Mouse (Mus musculus) limb, embryonic 11.5 days (tissue): ENCODE results near the gene Slc25a1. TPM values are rescaled to one million over a fixed set of nuclear protein-coding genes. Genes with fewer than 3 reads are reported as not detected.

ENCODE experiments used
- ATAC-seq: fragments of 200-750 bp; cut with Nextera tagmentation; 2 replicates; pipeline ENCODE4 v1.8.0; 2017; ENCODE audit warnings: low read depth; ENCODE audit not compliant: insufficient number of reproducible peaks, low FRiP score, low TSS enrichment
- DNase-seq: peaks from one replicate; pipeline ENCODE4 v3.0.0-alpha.2; 2015; ENCODE audit warnings: low spot score
- H3K27ac ChIP-seq: fragments of 300-500 bp; sonication (generic); replicated peaks from 2 replicates; pipeline ENCODE4 v1.5.1; 2014; ENCODE audit warnings: low read depth, mild to moderate bottlenecking, low read length
- H3K27me3 ChIP-seq: fragments of 300-500 bp; sonication (generic); 2 replicates; pipeline ENCODE4 v1.6.1; 2014; ENCODE audit warnings: mild to moderate bottlenecking, low read length, mixed read lengths; ENCODE audit not compliant: control insufficient read depth, insufficient read depth
- H3K36me3 ChIP-seq: fragments of 300-500 bp; sonication (generic); 2 replicates; pipeline ENCODE4 v1.6.1; 2014; ENCODE audit warnings: mild to moderate bottlenecking, low read length, moderate library complexity, mixed read lengths; ENCODE audit not compliant: control insufficient read depth, insufficient read depth
- H3K4me1 ChIP-seq: fragments of 300-500 bp; sonication (generic); 2 replicates; pipeline ENCODE4 v1.6.1; 2014; ENCODE audit warnings: low read length, mixed read lengths; ENCODE audit not compliant: control insufficient read depth, insufficient read depth
- H3K4me2 ChIP-seq: fragments of 300-500 bp; sonication (generic); 2 replicates; pipeline ENCODE4 v1.6.1; 2014; ENCODE audit warnings: low read depth, mild to moderate bottlenecking, moderate library complexity; ENCODE audit not compliant: severe bottlenecking
- H3K4me3 ChIP-seq: fragments of 300-500 bp; sonication (generic); 2 replicates; pipeline ENCODE4 v1.5.1; 2014; ENCODE audit warnings: low read depth, low read length
- H3K9ac ChIP-seq: fragments of 300-500 bp; sonication (generic); 2 replicates; pipeline ENCODE4 v1.6.1; 2014; ENCODE audit warnings: mild to moderate bottlenecking, low read length
- H3K9me3 ChIP-seq: fragments of 300-500 bp; sonication (generic); 2 replicates; pipeline ENCODE4 v1.6.1; 2016; ENCODE audit warnings: low read length; ENCODE audit not compliant: control insufficient read depth
- WGBS: fragments of 180-500 bp; shearing (Covaris S2); extraction: QIAGEN DNeasy Blood & Tissue Kit; methylation state at CpG from one replicate; pipeline ENCODE4 v1.1.7; 2014; 5-methylcytosine and 5-hydroxymethylcytosine counted together
- polyA plus RNA-seq: library from polyadenylated mRNA; unstranded; fragments of >200 nt; fragmentation: Nextera tagmentation; extraction: Ambion mirVana; gene quantifications from 2 replicates; pipeline ENCODE4 v1.2.1, GENCODE M21; 2014

Gene Slc25a1
- polyA plus RNA-seq, 1 experiment from 2014 or later: 74.5 TPM

DNA sequence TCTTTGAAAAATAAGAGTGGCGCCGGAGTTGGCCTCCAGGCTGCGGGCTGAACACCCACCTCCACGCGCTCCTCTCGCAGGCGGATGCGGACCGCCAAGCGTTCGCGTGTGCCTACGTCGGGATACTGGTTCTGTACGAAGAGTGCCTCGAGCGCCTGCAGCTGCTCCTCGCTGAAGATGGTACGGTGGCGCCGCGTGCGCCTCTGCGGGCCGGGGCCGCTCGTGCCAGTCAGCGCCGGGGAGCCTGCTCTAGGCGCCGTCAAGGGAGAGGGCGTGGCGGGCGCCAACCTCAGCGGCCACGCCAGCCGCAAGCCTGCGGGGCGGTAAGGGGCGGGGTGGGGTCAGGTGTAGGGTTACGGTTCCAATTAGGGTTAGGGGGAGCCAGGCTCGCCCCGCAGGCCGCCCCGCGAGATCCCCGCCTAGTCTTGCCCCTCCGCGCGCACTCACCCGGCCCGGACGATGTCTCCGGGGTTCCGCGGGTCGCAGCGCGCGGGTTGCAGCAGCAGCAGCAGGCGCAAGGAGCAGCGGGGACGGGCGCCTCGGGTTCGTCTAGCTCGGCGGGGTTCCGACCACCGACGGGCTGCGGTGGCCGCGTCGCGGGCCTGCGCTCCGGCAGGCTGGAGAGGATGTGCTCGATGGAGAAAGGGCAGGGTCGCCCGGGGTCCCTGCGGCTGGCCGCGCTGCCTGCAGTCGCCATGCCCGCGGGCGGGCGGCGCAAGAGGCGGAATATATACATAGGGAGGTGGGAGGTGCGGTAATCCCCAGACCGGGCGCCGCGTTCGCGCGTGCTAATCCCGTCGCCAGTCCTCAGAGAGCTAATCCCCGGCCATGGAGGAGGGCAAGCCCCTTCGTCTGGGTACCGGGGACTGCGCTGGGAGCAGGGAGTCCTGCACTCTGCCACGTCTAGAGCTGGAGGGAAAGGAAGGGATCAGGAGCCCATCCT, 13.4 kb downstream of the Slc25a1 start, which contains the start of gene Gsc2:
TSS of gene Gsc2 (minus strand) at position 753 of the 943 bp plus-strand sequence.
- WGBS: under 1% methylated on average over 97 of the region's 106 CpGs
- Histone ChIP-seq H3K4me2 (peak within 1 kb of the TSS; percentile 53), H3K36me3 (no peaks in the 10 kb centered on the region), H3K4me1 (peaks cover 13% of the 10 kb centered on the region), H3K27ac (no peak within 1 kb of the TSS), H3K4me3 (peak within 1 kb of the TSS; percentile 32), H3K9me3 (no peaks in the 10 kb centered on the region), H3K9ac (no peak within 1 kb of the TSS), H3K27me3 (peaks cover 52% of the 10 kb centered on the region)
- ATAC-seq: no peak
- DNase-seq: peak; percentile 58

DNA sequence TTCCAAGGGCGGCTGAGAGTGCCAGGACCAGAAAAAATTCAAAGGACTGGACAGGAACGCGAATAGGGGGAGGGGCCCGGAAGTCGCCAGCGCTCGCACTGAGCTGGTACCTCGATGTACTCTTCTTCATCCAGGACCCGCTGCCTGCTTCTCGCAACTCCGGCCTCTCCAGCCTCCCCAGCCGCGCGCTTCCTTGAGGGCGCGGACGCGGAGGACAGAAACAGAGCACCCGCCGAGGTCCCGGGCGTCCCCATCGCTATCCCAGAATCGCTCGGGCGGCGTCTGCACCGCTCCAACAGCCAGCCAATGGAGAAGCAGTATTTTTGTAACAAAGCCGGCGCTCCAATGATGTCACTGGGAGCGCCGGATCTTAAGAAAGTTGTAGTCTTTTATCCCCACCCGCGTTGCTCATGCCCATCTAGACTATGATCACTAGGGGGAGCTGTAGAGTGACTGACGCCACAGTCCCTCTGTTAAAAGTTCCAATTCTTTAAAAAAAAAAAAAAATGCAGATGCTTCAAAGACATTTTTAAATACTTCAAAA, 16.9 kb downstream of the Slc25a1 start, which contains the start of gene Ess2:
TSS of gene Ess2 (minus strand) at position 297 of the 544 bp plus-strand sequence.
- DNase-seq (peak; percentile 92), ATAC-seq (peak; percentile 90)
- Histone ChIP-seq H3K4me1 (peaks cover 13% of the 10 kb centered on the region), H3K4me3 (peak within 1 kb of the TSS; percentile 70), H3K27me3 (peaks cover 40% of the 10 kb centered on the region), H3K4me2 (peak within 1 kb of the TSS; percentile 93), H3K9ac (peak within 1 kb of the TSS; percentile 76), H3K9me3 (no peaks in the 10 kb centered on the region), H3K27ac (no peak within 1 kb of the TSS), H3K36me3 (peaks cover 9% of the 10 kb centered on the region)
- under 1% methylated on average over 35 of the region's 35 CpGs for WGBS

DNA sequence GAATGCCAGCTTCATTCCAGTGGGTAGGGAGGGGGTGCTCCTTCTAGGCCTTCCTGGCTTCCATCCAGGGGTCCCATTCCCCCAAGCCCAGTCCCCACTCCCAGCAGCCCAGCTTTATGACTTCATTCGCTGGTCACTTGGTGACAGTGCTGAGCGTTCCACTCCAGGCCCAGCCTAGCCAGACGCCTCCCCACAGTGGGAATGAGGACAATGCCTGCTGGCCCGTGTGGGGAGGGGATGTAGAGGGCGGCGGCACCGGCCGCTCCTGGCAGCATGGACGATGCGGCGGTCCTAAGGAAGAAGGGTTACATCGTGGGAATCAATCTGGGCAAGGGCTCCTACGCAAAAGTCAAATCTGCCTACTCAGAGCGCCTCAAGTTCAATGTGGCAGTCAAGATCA, 29.6 kb downstream of the Slc25a1 start, which contains the start of the genes Dgcr2 and Tssk2:
TSS of gene Dgcr2 (minus strand) at position 101 of the 400 bp plus-strand sequence.
TSS of gene Tssk2 (plus strand) at position 176 of the 400 bp plus-strand sequence.
- ATAC-seq: no peak
- H3K27ac ChIP-seq: no peak within 1 kb of the TSS
- H3K36me3 ChIP-seq: peaks cover 19% of the 10 kb centered on the region
- H3K4me1 ChIP-seq: no peaks in the 10 kb centered on the region
- no peak within 1 kb of the TSS for H3K9ac ChIP-seq
- WGBS: 93% methylated on average over 14 of the region's 14 CpGs
- H3K4me2 ChIP-seq: no peak within 1 kb of the TSS
- H3K4me3 ChIP-seq: no peak within 1 kb of the TSS
- H3K27me3 ChIP-seq: no peaks in the 10 kb centered on the region
- no peak for DNase-seq
- H3K9me3 ChIP-seq: no peaks in the 10 kb centered on the region

DNA sequence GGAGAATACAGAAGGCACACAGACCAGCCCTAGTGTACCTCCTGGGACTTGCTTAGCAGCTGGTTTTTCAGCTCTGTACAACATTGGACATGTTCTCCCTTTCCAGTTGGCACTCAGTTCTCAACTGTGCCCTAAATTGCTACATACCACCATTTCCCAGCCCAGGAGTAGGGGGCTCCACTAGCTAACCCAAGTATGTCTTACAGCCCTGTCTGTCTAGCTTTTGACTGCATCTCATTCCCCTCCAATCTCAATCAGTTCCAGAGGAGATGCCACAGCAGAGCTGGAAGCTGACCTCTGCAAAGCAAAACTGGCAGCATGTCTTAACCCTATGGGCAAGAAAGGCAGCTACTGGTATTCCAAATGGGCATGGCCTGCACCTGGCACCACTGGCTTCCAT, 31.9 kb downstream of the Slc25a1 start:
- Histone ChIP-seq H3K4me2 (no peak overlapping the region), H3K36me3 (peaks cover 2% of the 10 kb centered on the region; the same call in 1 of the 2 replicates), H3K4me1 (0 out of 2 replicates have a peak, but pooled peaks cover 3% of the 10 kb centered on the region), H3K9ac (no peak overlapping the region), H3K27ac (no peak overlapping the region), H3K4me3 (no peak overlapping the region), H3K27me3 (no peaks in the 10 kb centered on the region), H3K9me3 (no peaks in the 10 kb centered on the region)
- DNase-seq (no peak), ATAC-seq (no peak)

DNA sequence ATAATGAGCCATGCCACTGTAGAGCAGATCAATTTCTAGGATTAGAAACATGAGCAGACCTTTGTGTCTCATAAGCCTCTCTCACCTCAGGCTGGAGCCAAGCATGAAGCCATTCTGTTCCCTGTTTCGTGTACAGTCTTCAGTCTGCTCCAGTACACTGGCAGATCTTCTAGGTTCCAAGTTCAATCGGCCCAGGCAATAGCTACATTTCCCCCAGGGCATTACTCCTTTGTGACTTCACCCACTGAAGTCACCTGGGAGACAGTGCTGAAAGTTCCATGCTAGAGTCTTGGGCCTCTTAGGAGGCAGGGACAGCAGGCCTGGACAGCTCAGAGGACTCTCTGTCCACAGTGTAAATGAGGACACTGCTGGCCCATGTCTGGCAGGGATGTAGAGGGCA, 34.1 kb downstream of the Slc25a1 start, which contains the start of gene Tssk1:
TSS of gene Tssk1 (plus strand) at position 301 of the 400 bp plus-strand sequence.
- Histone ChIP-seq H3K9ac (no peak within 1 kb of the TSS), H3K27me3 (no peaks in the 10 kb centered on the region), H3K9me3 (no peaks in the 10 kb centered on the region), H3K4me1 (peaks cover 13% of the 10 kb centered on the region), H3K27ac (no peak within 1 kb of the TSS), H3K4me2 (no peak within 1 kb of the TSS), H3K36me3 (0 out of 2 replicates have a peak, but pooled peaks cover 2% of the 10 kb centered on the region), H3K4me3 (no peak within 1 kb of the TSS)
- no peak for ATAC-seq
- WGBS: 85% methylated on average over 2 of the region's 2 CpGs
- no peak for DNase-seq

DNA sequence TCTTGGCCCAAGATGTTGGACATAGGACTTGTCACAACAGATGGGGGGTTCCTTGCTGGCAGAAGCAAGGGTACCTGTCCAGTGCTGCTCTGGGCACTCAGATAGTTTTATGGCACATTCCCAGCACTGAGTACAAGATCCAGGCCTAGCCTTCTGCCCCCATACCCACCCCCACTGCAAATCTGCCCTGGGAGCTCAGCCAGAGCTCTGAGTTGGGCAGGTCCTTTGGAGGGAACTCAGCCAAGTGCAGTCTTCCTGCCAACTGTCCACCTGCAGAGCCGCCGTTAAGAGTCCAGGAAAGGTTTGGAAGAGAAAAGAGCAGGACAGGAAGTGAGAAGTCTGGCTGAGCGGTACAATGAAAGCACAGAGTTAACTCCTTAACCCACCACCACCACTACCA, 35.4 kb downstream of the Slc25a1 start:
- Histone ChIP-seq H3K36me3 (no peaks in the 10 kb centered on the region), H3K4me3 (no peak overlapping the region), H3K9ac (no peak overlapping the region), H3K27ac (no peak overlapping the region), H3K4me1 (peaks cover 13% of the 10 kb centered on the region), H3K27me3 (no peaks in the 10 kb centered on the region), H3K9me3 (no peaks in the 10 kb centered on the region), H3K4me2 (no peak overlapping the region)
- 79% methylated on average over 3 of the region's 3 CpGs for WGBS
- ATAC-seq: no peak
- no peak for DNase-seq

DNA sequence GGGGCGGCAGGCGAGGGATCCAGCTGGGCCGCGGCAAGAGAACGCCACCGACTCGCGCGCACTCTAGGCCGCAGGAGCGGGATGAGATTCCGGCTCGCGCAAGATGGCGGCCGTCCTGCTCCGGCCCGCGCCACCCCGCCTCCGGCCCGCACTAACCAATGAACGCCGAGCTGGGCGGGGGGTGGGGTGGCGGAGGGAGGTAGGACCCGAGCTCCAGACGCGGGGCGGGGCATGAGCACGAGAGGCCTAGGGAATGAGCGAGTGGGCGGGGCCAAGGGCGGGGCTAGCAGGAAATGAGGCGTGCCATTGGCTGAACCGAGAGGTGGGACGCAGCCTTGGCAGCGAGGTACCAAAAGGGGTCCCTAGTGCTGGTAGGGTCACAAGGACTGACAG, 36.5 kb downstream of the Slc25a1 start, which contains the start of gene Gm20518:
TSS of gene Gm20518 (minus strand) at position 105 of the 393 bp plus-strand sequence.
- DNase-seq (peak; percentile 100), ATAC-seq (peak; percentile 97)
- Histone ChIP-seq H3K27me3 (no peaks in the 10 kb centered on the region), H3K27ac (peak within 1 kb of the TSS; percentile 85), H3K4me2 (peak within 1 kb of the TSS; percentile 85), H3K4me1 (peaks cover 13% of the 10 kb centered on the region), H3K9me3 (no peaks in the 10 kb centered on the region), H3K9ac (peak within 1 kb of the TSS; percentile 92), H3K4me3 (peak within 1 kb of the TSS; percentile 91), H3K36me3 (no peaks in the 10 kb centered on the region)
- WGBS: under 1% methylated on average over 38 of the region's 38 CpGs

DNA sequence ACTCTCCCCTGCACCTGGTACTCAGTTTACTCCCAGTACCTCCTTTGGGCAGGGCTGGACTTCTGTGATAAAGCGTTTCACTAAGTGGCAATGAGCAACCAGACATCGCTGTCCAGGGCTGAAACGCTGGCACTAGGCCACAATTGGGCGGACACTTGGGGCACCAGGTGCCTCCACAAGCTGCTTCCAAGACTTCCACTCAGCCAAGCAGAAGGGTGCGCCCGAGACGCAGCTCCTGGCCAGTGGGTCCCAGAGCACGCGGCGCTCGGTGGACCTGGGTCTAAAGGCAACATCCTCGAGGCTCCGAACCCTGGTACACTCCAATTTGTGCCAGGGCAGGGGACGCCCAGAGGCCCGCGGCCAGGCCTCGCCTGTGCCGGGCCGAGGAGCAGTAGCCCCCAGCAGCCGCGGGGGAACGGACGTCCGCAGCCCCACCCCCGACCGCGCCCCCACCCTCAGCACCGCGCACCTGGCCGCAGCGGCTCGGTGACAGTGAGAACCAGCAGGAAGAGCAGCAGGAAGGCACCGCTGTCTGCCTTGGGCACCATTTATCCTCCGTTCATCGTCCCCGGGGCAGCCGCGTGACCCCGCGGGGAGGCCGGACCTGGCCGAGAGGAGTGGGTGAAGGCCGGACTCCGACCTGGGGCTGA, 37.0 kb downstream of the Slc25a1 start:
- Histone ChIP-seq H3K9ac (peak overlapping the region; percentile 92), H3K9me3 (no peaks in the 10 kb centered on the region), H3K27ac (peak overlapping the region; percentile 85), H3K4me3 (peak overlapping the region; percentile 91), H3K36me3 (no peaks in the 10 kb centered on the region), H3K27me3 (no peaks in the 10 kb centered on the region), H3K4me1 (peaks cover 13% of the 10 kb centered on the region), H3K4me2 (peak overlapping the region; percentile 85)
- DNase-seq: peak; percentile 67
- WGBS: under 1% methylated on average over 41 of the region's 44 CpGs
- peak; percentile 59; the same call in 1 of the 2 replicates for ATAC-seq
